Mouse (Mus musculus): ENCODE data around the gene Cfap126. TPM values are rescaled to one million over a fixed set of nuclear protein-coding genes. Genes with fewer than 3 reads are reported as not detected.

Gene Cfap126
- polyA plus RNA-seq (2014; fragmentation: Illumina TruSeq; extraction: RNeasy Lipid Tissue Mini Kit (QIAGEN cat#74804); ENCODE audit: low read depth, low replicate concordance) = 3.7 TPM

GRCm38 (mm10) chr1:171113873-171114299 is at the start of gene Cfap126:
Cfap126 (plus strand) TSS chr1:171113918.

GRCm38 (mm10) chr1:171064491-171065242 is 49.1 kb upstream of the Cfap126 start, which contains the start of gene Fcgr3:
Fcgr3 (minus strand) TSS chr1:171064935.

GRCm38 (mm10) chr1:171149974-171150760 is 36.4 kb downstream of the Cfap126 start, which contains the start of the genes Sdhc and Mpz:
Sdhc (minus strand) TSS chr1:171150603.
Mpz (plus strand) TSS chr1:171150711.

Other genes starting within 250 kb of the Cfap126 start
- gene Atf6, start 246.1 kb upstream of the Cfap126 start, polyA plus RNA-seq (2014; fragmentation: Illumina TruSeq; extraction: RNeasy Lipid Tissue Mini Kit (QIAGEN cat#74804); ENCODE audit: low read depth, low replicate concordance) = 38.4 TPM
- gene Gm26620, start 228.9 kb upstream of the Cfap126 start, polyA plus RNA-seq (2014; fragmentation: Illumina TruSeq; extraction: RNeasy Lipid Tissue Mini Kit (QIAGEN cat#74804); ENCODE audit: low read depth, low replicate concordance) = 1.9 TPM
- gene Dusp12, start 228.4 kb upstream of the Cfap126 start, polyA plus RNA-seq (2014; fragmentation: Illumina TruSeq; extraction: RNeasy Lipid Tissue Mini Kit (QIAGEN cat#74804); ENCODE audit: low read depth, low replicate concordance) = 27.6 TPM
- gene Fcrlb, start 201.0 kb upstream of the Cfap126 start, polyA plus RNA-seq (2014; fragmentation: Illumina TruSeq; extraction: RNeasy Lipid Tissue Mini Kit (QIAGEN cat#74804); ENCODE audit: low read depth, low replicate concordance) = not detected
- gene Fcrla, start 186.3 kb upstream of the Cfap126 start, polyA plus RNA-seq (2014; fragmentation: Illumina TruSeq; extraction: RNeasy Lipid Tissue Mini Kit (QIAGEN cat#74804); ENCODE audit: low read depth, low replicate concordance) = not detected
- gene Fcgr2b, start 137.4 kb upstream of the Cfap126 start, polyA plus RNA-seq (2014; fragmentation: Illumina TruSeq; extraction: RNeasy Lipid Tissue Mini Kit (QIAGEN cat#74804); ENCODE audit: low read depth, low replicate concordance) = 108 TPM
- gene Fcgr4, start 95.0 kb upstream of the Cfap126 start, polyA plus RNA-seq (2014; fragmentation: Illumina TruSeq; extraction: RNeasy Lipid Tissue Mini Kit (QIAGEN cat#74804); ENCODE audit: low read depth, low replicate concordance) = 3.2 TPM
- 3.4 TPM for gene Fcgr3, start 49.0 kb upstream of the Cfap126 start, polyA plus RNA-seq (2014; fragmentation: Illumina TruSeq; extraction: RNeasy Lipid Tissue Mini Kit (QIAGEN cat#74804); ENCODE audit: low read depth, low replicate concordance)
- 129 TPM for gene Sdhc, start 36.7 kb downstream of the Cfap126 start, polyA plus RNA-seq (2014; fragmentation: Illumina TruSeq; extraction: RNeasy Lipid Tissue Mini Kit (QIAGEN cat#74804); ENCODE audit: low read depth, low replicate concordance)
- gene Mpz, start 36.8 kb downstream of the Cfap126 start, polyA plus RNA-seq (2014; fragmentation: Illumina TruSeq; extraction: RNeasy Lipid Tissue Mini Kit (QIAGEN cat#74804); ENCODE audit: low read depth, low replicate concordance) = 0.20 TPM
- gene Pcp4l1, start 82.3 kb downstream of the Cfap126 start, polyA plus RNA-seq (2014; fragmentation: Illumina TruSeq; extraction: RNeasy Lipid Tissue Mini Kit (QIAGEN cat#74804); ENCODE audit: low read depth, low replicate concordance) = 6.5 TPM
- not detected for gene Nr1i3, start 100.1 kb downstream of the Cfap126 start, polyA plus RNA-seq (2014; fragmentation: Illumina TruSeq; extraction: RNeasy Lipid Tissue Mini Kit (QIAGEN cat#74804); ENCODE audit: low read depth, low replicate concordance)
- gene Tomm40l, start 108.6 kb downstream of the Cfap126 start, polyA plus RNA-seq (2014; fragmentation: Illumina TruSeq; extraction: RNeasy Lipid Tissue Mini Kit (QIAGEN cat#74804); ENCODE audit: low read depth, low replicate concordance) = 7.3 TPM
- 3.9 TPM for gene Apoa2, start 111.1 kb downstream of the Cfap126 start, polyA plus RNA-seq (2014; fragmentation: Illumina TruSeq; extraction: RNeasy Lipid Tissue Mini Kit (QIAGEN cat#74804); ENCODE audit: low read depth, low replicate concordance)
- 10.8 TPM for gene Fcer1g, start 120.4 kb downstream of the Cfap126 start, polyA plus RNA-seq (2014; fragmentation: Illumina TruSeq; extraction: RNeasy Lipid Tissue Mini Kit (QIAGEN cat#74804); ENCODE audit: low read depth, low replicate concordance)
- 1.2 TPM for gene Adamts4, start 136.5 kb downstream of the Cfap126 start, polyA plus RNA-seq (2014; fragmentation: Illumina TruSeq; extraction: RNeasy Lipid Tissue Mini Kit (QIAGEN cat#74804); ENCODE audit: low read depth, low replicate concordance)
- 89.0 TPM for gene Ndufs2, start 137.5 kb downstream of the Cfap126 start, polyA plus RNA-seq (2014; fragmentation: Illumina TruSeq; extraction: RNeasy Lipid Tissue Mini Kit (QIAGEN cat#74804); ENCODE audit: low read depth, low replicate concordance)
- gene B4galt3, start 156.4 kb downstream of the Cfap126 start, polyA plus RNA-seq (2014; fragmentation: Illumina TruSeq; extraction: RNeasy Lipid Tissue Mini Kit (QIAGEN cat#74804); ENCODE audit: low read depth, low replicate concordance) = 2.3 TPM
- 6.2 TPM for gene Ppox, start 167.3 kb downstream of the Cfap126 start, polyA plus RNA-seq (2014; fragmentation: Illumina TruSeq; extraction: RNeasy Lipid Tissue Mini Kit (QIAGEN cat#74804); ENCODE audit: low read depth, low replicate concordance)
- gene Usp21, start 174.1 kb downstream of the Cfap126 start, polyA plus RNA-seq (2014; fragmentation: Illumina TruSeq; extraction: RNeasy Lipid Tissue Mini Kit (QIAGEN cat#74804); ENCODE audit: low read depth, low replicate concordance) = 15.0 TPM
- 101 TPM for gene Ufc1, start 181.1 kb downstream of the Cfap126 start, polyA plus RNA-seq (2014; fragmentation: Illumina TruSeq; extraction: RNeasy Lipid Tissue Mini Kit (QIAGEN cat#74804); ENCODE audit: low read depth, low replicate concordance)
- gene Dedd, start 215.2 kb downstream of the Cfap126 start, polyA plus RNA-seq (2014; fragmentation: Illumina TruSeq; extraction: RNeasy Lipid Tissue Mini Kit (QIAGEN cat#74804); ENCODE audit: low read depth, low replicate concordance) = 6.7 TPM
- 43.5 TPM for gene Nit1, start 231.7 kb downstream of the Cfap126 start, polyA plus RNA-seq (2014; fragmentation: Illumina TruSeq; extraction: RNeasy Lipid Tissue Mini Kit (QIAGEN cat#74804); ENCODE audit: low read depth, low replicate concordance)
- gene Pfdn2, start 231.8 kb downstream of the Cfap126 start, polyA plus RNA-seq (2014; fragmentation: Illumina TruSeq; extraction: RNeasy Lipid Tissue Mini Kit (QIAGEN cat#74804); ENCODE audit: low read depth, low replicate concordance) = 39.6 TPM
- 0.97 TPM for gene Klhdc9, start 246.9 kb downstream of the Cfap126 start, polyA plus RNA-seq (2014; fragmentation: Illumina TruSeq; extraction: RNeasy Lipid Tissue Mini Kit (QIAGEN cat#74804); ENCODE audit: low read depth, low replicate concordance)

All from kidney, adult 10 weeks (tissue).